Mouse (Mus musculus): ENCODE measurements around the gene Rnf150. TPM values are rescaled to one million over a fixed set of nuclear protein-coding genes. Genes with fewer than 3 reads are reported as not detected.
A peak's percentile ranks its signal among the peaks of the same experiment; 100 is the strongest.

Rnf150 gene
- total and polyA plus RNA-seq, 2 experiments from 2014 or later, result 1.9 to 9.9 TPM

GRCm38 (mm10) chr8:83003187-83003586 lies 140.0 kb downstream of the Rnf150 start:
- ATAC-seq (no peak), DNase-seq (ENCODE audit: low spot score) (no peak)
- Histone ChIP-seq H3K27me3 (ENCODE audit: insufficient read depth, low read length) (no peaks in the 10 kb centered on the region), H3K27ac (no peak overlapping the region), H3K9ac (replicated peaks; ENCODE audit: low read length) (no peak overlapping the region), H3K4me3 (ENCODE audit: low read length) (no peak overlapping the region), H3K36me3 (ENCODE audit: insufficient read depth, low read length) (peaks cover 4% of the 10 kb centered on the region; the same call in 1 of the 2 replicates), H3K4me1 (ENCODE audit: insufficient read depth, low read length) (no peaks in the 10 kb centered on the region), H3K9me3 (ENCODE audit: low read length) (no peaks in the 10 kb centered on the region), H3K4me2 (ENCODE audit: low read depth, low read length) (no peak overlapping the region)
- 95% methylated on average over 7 of the region's 7 CpGs for WGBS
- no peak for TF ChIP-seq CTCF (IDR thresholded peaks at IDR 0.05; ENCODE audit: low read depth)

GRCm38 (mm10) chr8:83009481-83009880 lies 146.3 kb downstream of the Rnf150 start:
- H3K4me2 ChIP-seq (ENCODE audit: low read depth, low read length), result no peak overlapping the region
- no peak for TF ChIP-seq CTCF (IDR thresholded peaks at IDR 0.05; ENCODE audit: low read depth)
- no peaks in the 10 kb centered on the region for H3K4me1 ChIP-seq (ENCODE audit: insufficient read depth, low read length)
- H3K9me3 ChIP-seq (ENCODE audit: low read length), result no peaks in the 10 kb centered on the region
- no peak overlapping the region for H3K4me3 ChIP-seq (ENCODE audit: low read length)
- DNase-seq (ENCODE audit: low spot score), result no peak
- H3K27me3 ChIP-seq (ENCODE audit: insufficient read depth, low read length), result no peaks in the 10 kb centered on the region
- ATAC-seq, result no peak
- H3K9ac ChIP-seq (replicated peaks; ENCODE audit: low read length), result no peak overlapping the region
- 81% methylated on average over 5 of the region's 5 CpGs for WGBS
- H3K27ac ChIP-seq, result no peak overlapping the region
- peaks cover 4% of the 10 kb centered on the region; the same call in 1 of the 2 replicates for H3K36me3 ChIP-seq (ENCODE audit: insufficient read depth, low read length)

- WGBS, result 68% methylated on average over 2 of the region's 2 CpGs
- peaks cover 3% of the 10 kb centered on the region; the same call in 1 of the 2 replicates for H3K36me3 ChIP-seq (ENCODE audit: insufficient read depth, low read length)
- no peak overlapping the region for H3K27ac ChIP-seq
- H3K4me3 ChIP-seq (ENCODE audit: low read length), result no peak overlapping the region
- no peaks in the 10 kb centered on the region for H3K9me3 ChIP-seq (ENCODE audit: low read length)
- DNase-seq (ENCODE audit: low spot score) (no peak), ATAC-seq (no peak)
- TF ChIP-seq CTCF (IDR thresholded peaks at IDR 0.05; ENCODE audit: low read depth), result no peak
- no peak overlapping the region for H3K4me2 ChIP-seq (ENCODE audit: low read depth, low read length)
- no peak overlapping the region for H3K9ac ChIP-seq (replicated peaks; ENCODE audit: low read length)
- H3K27me3 ChIP-seq (ENCODE audit: insufficient read depth, low read length), result no peaks in the 10 kb centered on the region
- H3K4me1 ChIP-seq (ENCODE audit: insufficient read depth, low read length), result no peaks in the 10 kb centered on the region
Observed at GRCm38 (mm10) chr8:83011286-83011685, 148.1 kb downstream of the Rnf150 start.

GRCm38 (mm10) chr8:83011758-83012157 lies 148.6 kb downstream of the Rnf150 start:
- Histone ChIP-seq H3K4me1 (ENCODE audit: insufficient read depth, low read length) (no peaks in the 10 kb centered on the region), H3K4me2 (ENCODE audit: low read depth, low read length) (no peak overlapping the region), H3K36me3 (ENCODE audit: insufficient read depth, low read length) (no peaks in the 10 kb centered on the region), H3K4me3 (ENCODE audit: low read length) (no peak overlapping the region), H3K9ac (replicated peaks; ENCODE audit: low read length) (no peak overlapping the region), H3K27me3 (ENCODE audit: insufficient read depth, low read length) (no peaks in the 10 kb centered on the region), H3K9me3 (ENCODE audit: low read length) (no peaks in the 10 kb centered on the region), H3K27ac (no peak overlapping the region)
- DNase-seq (ENCODE audit: low spot score) (no peak), ATAC-seq (no peak)
- WGBS, result 36% methylated on average over 5 of the region's 5 CpGs
- no peak for TF ChIP-seq CTCF (IDR thresholded peaks at IDR 0.05; ENCODE audit: low read depth)

- Histone ChIP-seq H3K9ac (replicated peaks; ENCODE audit: low read length) (no peak overlapping the region), H3K4me1 (ENCODE audit: insufficient read depth, low read length) (no peaks in the 10 kb centered on the region), H3K4me3 (ENCODE audit: low read length) (no peak overlapping the region), H3K9me3 (ENCODE audit: low read length) (no peaks in the 10 kb centered on the region), H3K27me3 (ENCODE audit: insufficient read depth, low read length) (no peaks in the 10 kb centered on the region), H3K4me2 (ENCODE audit: low read depth, low read length) (no peak overlapping the region), H3K36me3 (ENCODE audit: insufficient read depth, low read length) (no peaks in the 10 kb centered on the region), H3K27ac (no peak overlapping the region)
- 68% methylated on average over 2 of the region's 2 CpGs for WGBS
- ATAC-seq (no peak), DNase-seq (ENCODE audit: low spot score) (no peak)
- no peak for TF ChIP-seq CTCF (IDR thresholded peaks at IDR 0.05; ENCODE audit: low read depth)
Observed at GRCm38 (mm10) chr8:83028211-83028610, 165.1 kb downstream of the Rnf150 start.

- Histone ChIP-seq H3K4me1 (ENCODE audit: insufficient read depth, low read length) (no peaks in the 10 kb centered on the region), H3K36me3 (ENCODE audit: insufficient read depth, low read length) (no peaks in the 10 kb centered on the region), H3K27ac (no peak overlapping the region), H3K27me3 (ENCODE audit: insufficient read depth, low read length) (no peaks in the 10 kb centered on the region), H3K9me3 (ENCODE audit: low read length) (no peaks in the 10 kb centered on the region), H3K9ac (replicated peaks; ENCODE audit: low read length) (no peak overlapping the region), H3K4me3 (ENCODE audit: low read length) (no peak overlapping the region), H3K4me2 (ENCODE audit: low read depth, low read length) (no peak overlapping the region)
- peak; percentile 70; the same call in 1 of the 2 replicates for ATAC-seq
- WGBS, result 42% methylated on average over 7 of the region's 7 CpGs
- no peak for TF ChIP-seq CTCF (IDR thresholded peaks at IDR 0.05; ENCODE audit: low read depth)
- DNase-seq (ENCODE audit: low spot score), result no peak
Observed at GRCm38 (mm10) chr8:83032800-83033199, 169.6 kb downstream of the Rnf150 start.

- Histone ChIP-seq H3K27me3 (ENCODE audit: insufficient read depth, low read length) (no peaks in the 10 kb centered on the region), H3K27ac (no peak overlapping the region), H3K36me3 (ENCODE audit: insufficient read depth, low read length) (no peaks in the 10 kb centered on the region), H3K4me1 (ENCODE audit: insufficient read depth, low read length) (no peaks in the 10 kb centered on the region), H3K4me2 (ENCODE audit: low read depth, low read length) (no peak overlapping the region), H3K9ac (replicated peaks; ENCODE audit: low read length) (no peak overlapping the region), H3K4me3 (ENCODE audit: low read length) (no peak overlapping the region), H3K9me3 (ENCODE audit: low read length) (no peaks in the 10 kb centered on the region)
- ATAC-seq (no peak), DNase-seq (ENCODE audit: low spot score) (no peak)
- TF ChIP-seq CTCF (IDR thresholded peaks at IDR 0.05; ENCODE audit: low read depth), result no peak
- WGBS, result 93% methylated on average over 5 of the region's 5 CpGs
Observed at GRCm38 (mm10) chr8:83035141-83035540, 172.0 kb downstream of the Rnf150 start.

Data from hindbrain, postnatal 0 days (tissue).